Mouse (Mus musculus): ENCODE measurements around the gene Vti1a.

Vti1a gene

GRCm38 (mm10) chr19:55469301-55470051, 153.4 kb downstream of the Vti1a start:
- DNase-seq: no peak

- no peak for DNase-seq
Measured at GRCm38 (mm10) chr19:55472582-55472981, 156.5 kb downstream of the Vti1a start.

DNA sequence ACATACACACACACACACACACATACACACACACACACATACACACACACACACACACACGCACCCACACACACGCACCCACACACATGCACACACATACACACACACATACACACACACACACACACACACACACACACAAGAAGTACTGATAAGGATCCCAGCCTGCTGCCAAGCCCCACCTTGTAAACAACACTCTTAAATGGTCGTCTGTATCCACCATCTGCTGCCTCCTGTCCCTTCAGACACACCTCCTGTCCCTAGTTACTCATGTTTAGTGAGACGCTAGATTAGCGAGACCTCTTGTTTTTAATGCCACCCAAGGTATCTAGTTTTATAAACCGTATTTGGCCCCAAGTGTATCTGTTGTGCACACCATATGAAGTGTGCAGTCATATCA, 158.1 kb downstream of the Vti1a start:
- DNase-seq: peak in 1 of 2 experiments; percentile 25

DNA sequence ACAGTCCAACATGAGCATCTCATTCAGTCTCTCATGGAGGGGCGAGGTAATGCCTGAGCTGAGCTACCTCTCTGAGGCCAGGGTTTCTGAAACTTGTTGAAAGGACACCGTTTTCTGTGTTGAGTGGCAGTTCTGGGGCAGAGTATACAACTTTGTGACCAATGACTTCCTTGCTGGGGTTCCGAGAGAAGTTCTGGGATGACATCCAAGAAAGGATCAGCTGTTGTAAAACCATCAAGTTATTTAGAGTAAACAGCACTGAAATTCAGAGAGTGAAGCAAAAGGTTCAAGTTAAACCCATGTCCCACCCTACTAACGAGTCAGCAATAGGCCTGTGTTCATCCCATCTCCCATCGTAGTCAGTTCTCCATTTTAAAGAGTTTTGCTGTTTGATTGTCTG, 164.4 kb downstream of the Vti1a start:
- DNase-seq: no peak

DNA sequence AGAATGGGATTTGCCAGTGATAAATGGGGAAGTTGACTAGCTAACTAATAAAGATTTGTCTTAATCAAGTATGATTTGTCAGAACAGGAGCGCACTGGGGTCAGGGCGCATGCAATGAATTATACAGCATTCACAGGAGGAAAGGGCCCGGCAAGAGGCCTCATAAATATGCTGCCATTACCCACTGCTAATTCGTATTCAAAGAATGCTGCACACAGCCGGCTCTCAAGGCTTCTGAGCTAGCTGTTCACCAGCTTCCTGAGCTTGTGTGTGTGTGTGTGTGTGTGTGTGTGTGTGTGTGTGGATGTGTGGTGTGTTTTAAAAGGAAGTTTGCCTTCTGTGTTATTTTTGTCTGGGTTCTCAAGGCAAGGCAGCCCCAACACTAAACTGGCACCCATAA, 165.2 kb downstream of the Vti1a start:
- no peak for DNase-seq

DNA sequence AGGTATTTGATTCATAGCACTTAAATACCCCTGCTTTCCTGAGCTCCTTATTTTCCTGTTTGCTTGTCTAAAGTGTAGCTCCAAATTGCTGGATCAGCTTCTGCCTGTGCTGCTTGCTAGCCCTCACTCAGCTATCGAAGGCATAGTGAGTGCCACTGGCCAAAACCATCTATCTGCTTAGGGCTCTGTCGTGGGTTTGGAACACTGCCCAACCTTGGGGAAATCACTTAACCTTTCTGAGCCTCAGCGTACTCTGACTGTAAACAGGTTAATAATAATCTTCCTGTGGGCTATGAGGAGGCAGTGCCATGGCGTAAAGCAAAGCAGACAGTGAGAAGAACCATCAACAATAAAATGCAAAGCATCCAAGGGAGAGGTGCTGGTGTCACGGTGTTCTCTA, 167.4 kb downstream of the Vti1a start:
- DNase-seq: no peak

DNA sequence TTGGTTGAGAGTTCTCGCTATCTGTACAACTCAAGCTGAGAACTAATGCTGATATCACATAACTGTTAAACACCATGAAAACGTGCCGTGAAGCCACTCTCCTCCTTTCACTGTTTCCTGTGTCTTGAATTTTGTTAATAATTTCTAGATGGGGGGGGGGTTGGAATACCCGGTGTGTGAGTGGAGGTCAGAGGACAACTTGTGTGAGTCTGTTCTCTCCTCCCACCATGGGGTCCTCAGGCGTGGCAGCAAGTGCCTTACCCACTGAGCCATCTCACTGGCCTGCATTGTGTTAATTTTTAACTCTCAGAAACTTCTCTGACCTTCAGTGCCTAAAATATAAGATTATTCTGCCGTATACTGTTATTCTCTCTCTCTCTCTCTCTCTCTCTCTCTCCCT, 168.5 kb downstream of the Vti1a start:
- DNase-seq: no peak

DNA sequence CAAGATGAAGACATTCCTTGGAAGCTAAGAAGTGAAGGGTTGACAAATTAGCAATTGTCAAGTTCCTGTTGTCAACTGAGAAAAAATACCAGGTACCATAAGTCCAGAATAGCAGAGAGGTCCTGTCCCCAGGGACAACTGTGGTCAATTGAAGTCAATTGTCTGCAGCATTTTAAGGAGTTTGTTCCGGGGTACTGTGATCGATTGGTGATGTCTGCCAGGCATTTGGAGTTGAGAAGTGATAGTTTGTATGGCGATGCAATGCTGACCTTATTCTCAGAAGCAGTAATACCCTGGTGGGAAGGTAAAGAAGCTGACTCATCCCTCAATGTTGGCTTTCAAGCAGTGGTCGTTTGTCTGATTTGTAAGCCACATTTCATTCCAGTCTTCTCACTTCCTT, 170.4 kb downstream of the Vti1a start:
- no peak for DNase-seq

DNA sequence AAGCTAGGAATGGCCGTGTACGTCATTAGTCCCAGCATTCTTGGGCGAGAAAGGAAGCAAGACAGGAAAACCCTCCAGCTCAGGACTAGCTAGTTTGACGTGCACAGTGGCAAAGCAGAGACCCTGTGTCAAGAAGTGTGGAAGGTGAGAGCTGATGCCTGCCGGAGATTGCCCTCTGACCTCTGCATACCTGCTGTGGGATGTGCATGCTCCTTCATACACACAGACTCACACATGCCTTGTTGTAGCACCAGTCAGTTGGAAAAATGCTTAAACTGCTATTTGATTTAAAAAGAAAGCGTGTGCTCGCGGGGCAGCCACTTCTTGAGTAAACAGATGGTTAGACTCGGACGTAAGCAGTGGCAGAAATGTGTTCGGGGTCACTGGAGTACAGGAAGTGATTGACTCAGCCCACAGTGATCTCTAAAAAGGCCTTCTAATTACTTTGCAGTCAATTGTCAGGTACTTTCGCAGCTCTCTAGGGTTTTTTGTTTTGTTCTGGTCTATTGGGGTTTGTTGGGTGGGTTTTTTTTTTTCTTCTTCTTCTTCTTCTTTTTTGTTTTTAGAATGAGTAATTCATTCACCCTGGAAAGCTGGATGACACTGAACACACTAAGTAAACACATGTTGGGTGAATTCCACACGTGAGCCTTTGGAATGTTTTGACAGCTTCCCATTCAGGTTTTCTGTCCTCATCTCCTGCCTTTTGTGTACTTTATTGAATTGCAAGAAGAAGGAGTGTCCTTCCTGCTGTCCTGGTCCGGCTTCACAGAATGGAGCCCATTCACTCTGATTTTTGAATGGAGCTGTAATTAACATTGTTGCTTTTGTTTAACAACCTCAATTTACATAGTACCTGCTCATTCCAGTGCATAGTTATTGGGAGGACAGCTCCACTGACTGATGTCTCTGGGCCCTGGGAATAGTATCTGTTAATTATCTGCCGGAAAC, 175.3 kb downstream of the Vti1a start:
- no peak for DNase-seq

GRCm38 (mm10) chr19:55496333-55496732, 180.2 kb downstream of the Vti1a start:
- DNase-seq: no peak

GRCm38 (mm10) chr19:55499179-55499863, 183.2 kb downstream of the Vti1a start:
- no peak for DNase-seq

- no peak for DNase-seq
Measured at GRCm38 (mm10) chr19:55501985-55502384, 185.9 kb downstream of the Vti1a start.

GRCm38 (mm10) chr19:55503771-55504170, 187.7 kb downstream of the Vti1a start:
- DNase-seq: no peak

GRCm38 (mm10) chr19:55507748-55508147, 191.7 kb downstream of the Vti1a start:
- DNase-seq: no peak

DNA sequence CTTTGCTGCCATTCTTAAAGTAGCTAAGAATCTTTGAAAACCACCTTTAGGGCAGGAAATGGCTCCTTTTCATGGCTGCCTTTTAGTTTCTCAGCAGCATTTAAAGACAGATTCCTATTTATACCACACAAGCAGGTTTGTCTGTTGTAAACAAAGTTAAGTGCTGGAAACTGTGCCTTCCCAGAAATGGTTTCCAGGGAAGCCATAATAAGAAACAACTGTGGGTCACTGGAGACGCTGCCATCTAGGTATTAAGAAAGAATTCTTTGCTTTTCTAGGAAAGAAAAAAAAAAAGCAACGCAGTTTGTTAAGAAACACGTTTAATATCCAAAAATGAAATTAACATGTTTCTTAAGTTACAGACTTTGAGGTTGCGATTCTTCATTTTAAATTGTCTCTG, 192.1 kb downstream of the Vti1a start:
- DNase-seq: no peak

DNA sequence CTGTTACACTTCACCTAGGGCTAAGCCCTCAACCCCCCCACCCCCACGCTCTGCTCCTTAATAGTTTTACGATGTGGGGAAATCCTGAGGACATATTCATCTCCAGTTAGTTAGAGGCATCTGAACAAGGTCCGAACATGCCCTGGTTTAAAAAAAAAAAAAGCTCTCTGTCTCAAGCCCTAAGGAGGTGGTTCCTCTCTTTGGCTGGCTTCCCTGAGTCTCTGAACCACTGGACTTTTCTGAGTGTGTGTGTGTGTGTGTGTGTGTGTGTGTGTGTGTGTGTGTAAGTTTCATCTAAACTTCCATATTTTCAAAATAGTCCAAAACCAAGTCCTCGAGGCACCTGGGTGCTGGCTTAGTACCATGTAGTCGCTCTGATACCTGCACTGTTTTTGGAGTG, 192.9 kb downstream of the Vti1a start:
- DNase-seq: no peak

DNA sequence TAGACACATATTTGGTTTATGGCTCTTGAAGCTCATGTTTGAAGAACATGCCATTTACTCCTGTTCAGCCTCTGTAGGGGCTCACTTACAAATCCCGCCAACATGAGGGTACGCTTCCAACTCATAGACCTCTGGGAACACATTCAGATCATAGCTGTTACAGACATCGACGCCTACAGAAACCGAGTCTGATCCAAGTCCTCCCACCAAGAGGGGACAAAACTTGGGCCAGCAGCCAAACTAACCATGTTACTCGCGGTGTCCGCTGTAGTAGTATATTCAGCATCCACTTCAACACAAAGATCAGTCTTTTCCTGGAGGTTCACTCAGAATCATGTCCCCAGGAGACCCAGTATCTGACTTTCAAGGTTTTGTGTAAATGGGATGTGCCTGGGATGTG, 193.5 kb downstream of the Vti1a start:
- no peak for DNase-seq

GRCm38 (mm10) chr19:55513941-55514340, 197.8 kb downstream of the Vti1a start:
- no peak for DNase-seq

- no peak for DNase-seq
Measured at GRCm38 (mm10) chr19:55520236-55520635, 204.1 kb downstream of the Vti1a start.

DNA sequence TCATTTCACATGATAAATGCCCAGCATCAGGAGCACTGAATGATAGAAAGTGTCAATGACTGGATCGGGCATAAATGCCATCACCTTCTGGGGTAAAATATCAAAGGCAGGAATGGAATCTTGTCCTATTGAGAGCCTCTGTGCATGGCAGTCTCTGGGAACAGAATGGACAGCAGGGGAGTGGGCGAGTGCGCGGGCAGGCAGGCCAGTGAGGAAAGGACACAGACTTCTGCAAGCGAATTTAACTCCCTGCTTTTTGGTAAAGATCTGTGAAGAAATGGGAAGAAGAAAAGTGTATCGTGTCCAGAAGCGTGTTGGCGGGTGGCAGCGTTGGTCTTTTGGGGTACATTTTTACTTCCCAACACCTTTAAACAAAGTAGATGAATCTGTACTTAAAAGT, 207.2 kb downstream of the Vti1a start:
- DNase-seq: no peak

DNA sequence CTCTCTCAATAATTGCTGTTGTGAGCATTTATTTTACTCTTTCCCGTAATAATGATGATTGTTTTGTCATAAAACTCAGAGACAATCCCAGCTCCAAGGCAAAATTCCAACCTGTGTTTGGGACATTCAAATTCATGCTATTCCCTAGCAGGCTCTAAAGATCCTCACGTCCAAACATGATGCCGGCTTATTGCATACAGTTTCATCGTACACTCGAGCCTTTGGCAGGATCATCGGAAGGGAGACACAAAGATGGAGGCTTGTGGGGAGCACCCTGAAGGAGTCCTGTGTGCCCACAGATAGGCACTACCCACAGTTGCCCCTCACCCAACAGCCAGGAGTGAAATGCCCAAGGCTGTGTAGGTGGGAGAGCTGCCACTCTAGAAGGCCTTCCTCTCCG, 208.3 kb downstream of the Vti1a start:
- DNase-seq: no peak

DNA sequence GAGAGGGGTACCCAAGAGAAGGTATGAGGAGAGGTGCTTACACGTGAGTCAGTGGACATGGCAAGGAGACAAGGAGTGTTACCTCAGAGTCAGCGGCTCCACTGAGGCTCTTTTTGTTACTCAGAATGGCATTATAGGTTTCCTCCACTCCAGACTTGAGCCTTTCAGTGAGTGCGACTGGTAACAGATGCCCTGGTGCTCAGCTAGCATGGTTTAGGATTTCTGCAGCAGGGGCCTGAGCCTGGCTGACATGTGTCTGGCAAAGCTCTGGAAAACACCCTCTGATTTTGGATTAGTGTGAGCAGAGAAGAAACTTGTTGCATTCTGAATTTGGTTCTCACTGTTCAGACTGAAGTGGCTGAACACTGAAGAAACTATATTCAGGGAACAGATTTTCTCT, 209.0 kb downstream of the Vti1a start:
- no peak for DNase-seq

- DNase-seq: no peak
Measured at GRCm38 (mm10) chr19:55526717-55527235, 210.7 kb downstream of the Vti1a start.
